ENCODE assay signal across 9 mouse cellular contexts in genomic region chr4:119937876-119938275, GRCm38 (mm10).
DNase-seq lines count a peak whose midpoint lies in the region; ATAC-seq and TF ChIP-seq lines count a peak whose summit lies in the region.
"Had no signal": no experiment of that assay in that cellular context is flagged by ENCODE, and none has a peak within 500 bp of the region (broad histone marks: within the 10 kb centered on the region; RNA-seq: fewer than 3 reads in every experiment).

No protein-coding gene starts in this region.

- DNase-seq in gastrocnemius, adult 2 months = peak; percentile 57
- DNase-seq in gastrocnemius, adult 8-10 months (ENCODE audit: low spot score in 2 of 2) = no peak
- DNase-seq in cerebellum, adult 2 months = peak; percentile 65 to 69
- DNase-seq in kidney, postnatal 10 days = peak; percentile 81
- DNase-seq in lung, postnatal 14 days = peak; percentile 27
- no peak for DNase-seq in spleen, adult 12 weeks (ENCODE audit: low spot score)
- DNase-seq in liver, postnatal 0 days = no peak

- no peaks in the 10 kb centered on the region for H3K9me3 ChIP-seq in heart, embryonic 12.5 days (replicated peaks)
- H3K9me3 ChIP-seq in liver, postnatal 0 days (ENCODE audit: low read length) = no peaks in the 10 kb centered on the region

- intact Hi-C loops in gastrocnemius, adult 2 months (cut with DNase I) = no loop called here

- no peak for TF ChIP-seq EP300 in liver, postnatal 0 days (IDR thresholded peaks at IDR 0.05; ENCODE audit: low read depth)

- TF ChIP-seq CTCF in gastrocnemius, adult 2 months (IDR thresholded peaks at IDR 0.05) = no peak
- TF ChIP-seq CTCF in cerebellum, adult 2 months (IDR thresholded peaks at IDR 0.05; ENCODE audit: borderline replicate concordance, insufficient read depth, low read depth, low read length) = no peak
- no peak for TF ChIP-seq CTCF in liver, postnatal 0 days (IDR thresholded peaks at IDR 0.05; ENCODE audit: low read depth)

- peaks cover 56% of the 10 kb centered on the region for H3K4me1 ChIP-seq in cerebellum, adult 2 months (ENCODE audit: control insufficient read depth, insufficient read depth, low read length)
- H3K4me1 ChIP-seq in heart, embryonic 12.5 days (replicated peaks) = peaks cover 16% of the 10 kb centered on the region
- H3K4me1 ChIP-seq in liver, postnatal 0 days (ENCODE audit: insufficient read depth) = no peaks in the 10 kb centered on the region

- H3K4me2 ChIP-seq in heart, embryonic 12.5 days = no peak overlapping the region
- no peak overlapping the region for H3K4me2 ChIP-seq in liver, postnatal 0 days (ENCODE audit: low read depth, low read length)

- ATAC-seq in heart, embryonic 12.5 days (ENCODE audit: insufficient number of reproducible peaks, low FRiP score) = peak; percentile 45; the same call in 1 of the 2 replicates
- no peak for ATAC-seq in liver, postnatal 0 days

- no peaks in the 10 kb centered on the region for H3K36me3 ChIP-seq in heart, embryonic 12.5 days
- no peaks in the 10 kb centered on the region for H3K36me3 ChIP-seq in liver, postnatal 0 days (replicated peaks; ENCODE audit: insufficient read depth, low read length)

- no peaks in the 10 kb centered on the region for H3K27me3 ChIP-seq in cerebellum, adult 2 months (ENCODE audit: control insufficient read depth, insufficient read depth, low read length)
- H3K27me3 ChIP-seq in heart, embryonic 12.5 days (replicated peaks) = no peaks in the 10 kb centered on the region; the same call in 1 of the 2 replicates
- H3K27me3 ChIP-seq in liver, postnatal 0 days (ENCODE audit: insufficient read depth, low read length) = no peaks in the 10 kb centered on the region

- WGBS in cerebellum, adult 2 months = 32% methylated on average over 7 of the region's 7 CpGs
- WGBS in heart, embryonic 12.5 days = 36% methylated on average over 7 of the region's 7 CpGs
- 67% methylated on average over 7 of the region's 7 CpGs for WGBS in liver, postnatal 0 days (ENCODE audit: insufficient replicate concordance)

- no peak for TF ChIP-seq POLR2A in cerebellum, adult 2 months (IDR thresholded peaks at IDR 0.05; ENCODE audit: borderline replicate concordance, insufficient read depth, low read length)

- H3K4me3 ChIP-seq in gastrocnemius, adult 2 months = no peak overlapping the region
- H3K4me3 ChIP-seq in cerebellum, adult 2 months (replicated peaks; ENCODE audit: insufficient read depth, low read depth, low read length) = no peak overlapping the region
- no peak overlapping the region for H3K4me3 ChIP-seq in heart, embryonic 12.5 days
- H3K4me3 ChIP-seq in liver, postnatal 0 days (ENCODE audit: low read depth, low read length) = no peak overlapping the region

- H3K27ac ChIP-seq in gastrocnemius, adult 2 months = no peak overlapping the region
- no peak overlapping the region for H3K27ac ChIP-seq in cerebellum, adult 2 months (ENCODE audit: insufficient read depth, low read length)
- no peak overlapping the region for H3K27ac ChIP-seq in heart, embryonic 12.5 days (ENCODE audit: poor library complexity, severe bottlenecking)
- no peak overlapping the region for H3K27ac ChIP-seq in liver, postnatal 0 days (ENCODE audit: low read depth)
- H3K27ac ChIP-seq: liver, embryonic 14.5 days had no signal

- no peak overlapping the region for H3K9ac ChIP-seq in heart, embryonic 12.5 days
- no peak overlapping the region for H3K9ac ChIP-seq in liver, postnatal 0 days (replicated peaks)
- H3K9ac ChIP-seq: liver, embryonic 14.5 days had no signal

Comparison
In these comparisons a context has a peak if more than half of its experiments do, and no peak if none do; other contexts are left out.
1. DNase-seq: peak in gastrocnemius, adult 2 months (single experiment), cerebellum, adult 2 months (2 of 2), kidney, postnatal 10 days (single experiment) and lung, postnatal 14 days (single experiment); none in gastrocnemius, adult 8-10 months (0 of 2), spleen, adult 12 weeks (single experiment) and liver, postnatal 0 days (single experiment).